Mouse (Mus musculus): ENCODE results near the gene Golph3l. TPM values are rescaled to one million over a fixed set of nuclear protein-coding genes. Genes with fewer than 3 reads are reported as not detected.
A peak's percentile ranks its signal among the peaks of the same experiment; 100 is the strongest.
"Not testable (repeated sequence)": the region's sequence is repeated elsewhere in the genome, so short reads cannot be mapped to it uniquely, and the experiment has no call there.

Gene Golph3l
- 11.8 and 20.7 TPM in 2 replicates for polyA plus RNA-seq (2011; ENCODE audit: insufficient read depth, insufficient read length, low replicate concordance, missing spikeins)

DNA sequence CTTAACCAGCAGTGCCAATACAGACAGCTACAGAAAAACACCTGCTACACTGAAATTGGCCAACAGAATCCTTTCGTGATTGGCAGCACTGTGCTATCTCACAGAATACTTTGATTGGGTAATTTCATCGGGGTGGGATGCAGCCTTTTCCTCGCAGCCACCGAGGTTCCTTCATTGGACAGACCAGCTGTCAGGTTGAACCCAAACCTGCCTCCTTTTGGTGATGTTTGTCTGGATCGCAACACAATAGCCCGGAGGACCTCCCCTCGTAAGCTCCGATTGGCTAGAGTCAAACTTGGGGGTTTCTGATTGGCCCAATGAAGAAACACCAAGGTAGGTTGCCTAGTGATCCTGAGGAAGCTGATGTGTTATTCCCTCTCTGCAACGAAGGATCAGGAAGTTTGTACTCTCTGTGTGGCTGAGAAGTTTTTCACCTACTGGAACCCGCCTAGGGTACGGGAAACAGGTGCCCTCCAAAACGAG lies at the start of gene Golph3l:
TSS of gene Golph3l (plus strand) at position 331 of the 483 bp plus-strand sequence.
- under 1% methylated on average over 12 of the region's 12 CpGs for WGBS
- H3K27ac ChIP-seq (ENCODE audit: control insufficient read depth, insufficient read depth, low read depth, low read length, poor library complexity) = peak within 1 kb of the TSS; percentile 54
- TF ChIP-seq CTCF (IDR thresholded peaks at IDR 0.05; ENCODE audit: control insufficient read depth, insufficient read depth, low read length) (no peak), POLR2A (IDR thresholded peaks at IDR 0.05; ENCODE audit: borderline replicate concordance, control insufficient read depth, low read depth, low read length) (no peak)
- no peaks in the 10 kb centered on the region; the same call in 1 of the 2 replicates for H3K4me1 ChIP-seq (ENCODE audit: control insufficient read depth, insufficient read depth, low read length)
- peak within 1 kb of the TSS; percentile 99 for H3K4me3 ChIP-seq (replicated peaks; ENCODE audit: control insufficient read depth, low read depth, low read length)

DNA sequence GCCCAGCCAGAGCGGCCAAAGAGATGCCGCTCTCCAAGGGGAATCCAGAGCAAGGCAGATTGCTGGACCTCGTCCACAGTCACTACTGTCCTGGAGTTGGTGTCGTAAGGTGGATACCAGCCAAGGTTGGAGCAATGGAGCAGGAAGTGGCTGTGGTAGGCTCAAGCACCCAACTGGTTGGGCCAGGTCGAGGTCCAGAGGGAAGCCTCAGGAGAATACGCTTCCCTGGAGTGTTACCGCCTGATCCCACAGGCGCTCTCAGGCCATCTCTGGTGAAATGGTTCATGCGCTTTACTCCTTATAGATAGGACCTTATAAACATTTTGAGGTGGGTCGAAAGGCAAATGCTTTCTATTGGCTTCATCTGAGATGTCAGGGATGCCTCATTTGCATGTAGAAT lies 49.8 kb upstream of the Golph3l start:
- no peak overlapping the region for H3K27ac ChIP-seq (ENCODE audit: control insufficient read depth, insufficient read depth, low read depth, low read length, poor library complexity)
- whole genome bisulfite sequencing = 81% methylated on average over 10 of the region's 10 CpGs
- no peaks in the 10 kb centered on the region; the same call in 1 of the 2 replicates for H3K4me1 ChIP-seq (ENCODE audit: control insufficient read depth, insufficient read depth, low read length)
- TF ChIP-seq CTCF (IDR thresholded peaks at IDR 0.05; ENCODE audit: control insufficient read depth, insufficient read depth, low read length) = no peak
- TF ChIP-seq POLR2A (IDR thresholded peaks at IDR 0.05; ENCODE audit: borderline replicate concordance, control insufficient read depth, low read depth, low read length) = no peak
- H3K4me3 ChIP-seq (replicated peaks; ENCODE audit: control insufficient read depth, low read depth, low read length) = no peak overlapping the region

DNA sequence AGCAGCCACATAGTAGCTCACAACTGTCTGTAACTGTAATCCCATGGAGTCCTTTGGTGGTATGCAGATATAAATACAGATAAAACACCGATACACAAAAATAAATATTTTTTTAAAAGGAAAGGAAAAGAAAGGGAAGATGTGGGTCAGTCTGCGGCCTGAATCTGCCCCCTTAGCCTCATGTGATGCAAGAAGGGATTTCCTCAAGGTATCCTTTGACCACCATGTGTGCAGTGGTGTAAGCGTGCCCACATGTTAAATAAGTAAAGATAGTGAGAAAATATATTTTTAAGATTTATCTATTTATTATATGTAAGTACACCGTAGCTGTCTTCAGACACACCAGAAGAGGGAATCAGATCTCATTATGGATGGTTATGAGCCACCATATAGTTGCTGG lies 48.9 kb upstream of the Golph3l start:
- Histone ChIP-seq H3K4me1 (ENCODE audit: control insufficient read depth, insufficient read depth, low read length) (no peaks in the 10 kb centered on the region; the same call in 1 of the 2 replicates), H3K4me3 (replicated peaks; ENCODE audit: control insufficient read depth, low read depth, low read length) (no peak overlapping the region), H3K27ac (ENCODE audit: control insufficient read depth, insufficient read depth, low read depth, low read length, poor library complexity) (no peak overlapping the region)
- WGBS = 60% methylated on average over 4 of the region's 4 CpGs
- TF ChIP-seq CTCF (IDR thresholded peaks at IDR 0.05; ENCODE audit: control insufficient read depth, insufficient read depth, low read length) (no peak), POLR2A (IDR thresholded peaks at IDR 0.05; ENCODE audit: borderline replicate concordance, control insufficient read depth, low read depth, low read length) (no peak)

DNA sequence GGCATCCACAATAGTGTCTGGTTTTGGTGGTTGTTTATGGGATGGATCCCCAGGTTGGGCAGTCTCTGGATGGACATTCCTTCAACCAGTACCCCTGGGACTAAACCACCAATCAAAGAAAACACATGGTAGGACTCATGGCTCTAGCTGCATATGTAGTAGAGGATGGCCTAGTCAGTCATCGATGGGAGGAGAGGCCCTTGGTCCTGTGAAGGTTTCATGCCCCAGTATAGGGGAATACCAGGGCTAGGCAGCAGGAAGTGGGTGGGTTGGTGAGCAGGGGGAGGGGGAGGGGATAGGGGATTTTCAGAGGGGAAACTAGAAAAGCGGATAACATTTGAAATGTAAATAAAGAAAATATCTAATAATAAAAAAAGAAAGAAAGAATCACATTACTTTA lies 47.5 kb upstream of the Golph3l start:
- not testable (repeated sequence) for H3K4me3 ChIP-seq (replicated peaks; ENCODE audit: control insufficient read depth, low read depth, low read length); H3K4me1 ChIP-seq (ENCODE audit: control insufficient read depth, insufficient read depth, low read length); H3K27ac ChIP-seq (ENCODE audit: control insufficient read depth, insufficient read depth, low read depth, low read length, poor library complexity)
- 32% methylated on average over 2 of the region's 2 CpGs for WGBS

DNA sequence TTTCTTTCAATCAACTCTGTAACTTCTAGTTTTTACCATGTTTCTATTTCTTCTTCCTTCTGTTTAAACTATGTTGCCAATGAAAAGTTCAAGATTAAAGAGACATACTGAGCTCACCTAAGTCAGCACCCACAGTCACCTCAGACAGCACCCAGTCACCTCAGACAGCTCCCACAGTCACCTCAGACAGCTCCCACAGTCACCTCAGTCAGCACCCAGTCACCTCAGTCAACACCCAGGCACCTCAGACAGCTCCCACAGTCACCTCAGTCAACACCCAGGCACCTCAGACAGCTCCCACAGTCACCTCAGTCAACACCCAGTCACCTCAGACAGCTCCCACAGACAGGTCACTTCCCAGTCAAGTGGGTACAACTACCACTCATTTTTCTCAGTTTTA lies 46.6 kb upstream of the Golph3l start:
- H3K4me3 ChIP-seq (replicated peaks; ENCODE audit: control insufficient read depth, low read depth, low read length) = no peak overlapping the region
- no peaks in the 10 kb centered on the region; the same call in 1 of the 2 replicates for H3K4me1 ChIP-seq (ENCODE audit: control insufficient read depth, insufficient read depth, low read length)
- TF ChIP-seq CTCF (IDR thresholded peaks at IDR 0.05; ENCODE audit: control insufficient read depth, insufficient read depth, low read length) (no peak), POLR2A (IDR thresholded peaks at IDR 0.05; ENCODE audit: borderline replicate concordance, control insufficient read depth, low read depth, low read length) (no peak)
- no peak overlapping the region; the same call in 1 of the 2 replicates for H3K27ac ChIP-seq (ENCODE audit: control insufficient read depth, insufficient read depth, low read depth, low read length, poor library complexity)

DNA sequence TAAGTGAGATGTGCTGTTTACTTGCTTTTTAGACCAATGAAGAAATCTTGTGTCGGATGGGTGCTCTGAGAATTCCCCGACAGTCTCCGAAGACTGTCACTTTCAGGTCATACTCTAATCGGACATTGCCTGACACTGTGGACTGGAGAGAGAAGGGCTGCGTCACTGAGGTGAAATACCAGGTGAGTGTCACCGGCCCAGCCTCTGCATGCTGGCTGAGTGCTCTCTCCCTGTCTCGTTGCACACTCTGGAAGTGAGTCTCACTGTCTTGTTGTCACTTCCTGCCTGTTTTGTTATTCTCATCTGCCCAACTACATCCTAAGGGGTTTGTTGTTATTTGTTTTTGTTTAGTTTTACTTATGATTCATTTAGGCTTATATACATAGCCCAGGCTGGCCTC lies 45.8 kb upstream of the Golph3l start:
- Histone ChIP-seq H3K4me3 (replicated peaks; ENCODE audit: control insufficient read depth, low read depth, low read length) (no peak overlapping the region), H3K27ac (ENCODE audit: control insufficient read depth, insufficient read depth, low read depth, low read length, poor library complexity) (no peak overlapping the region), H3K4me1 (ENCODE audit: control insufficient read depth, insufficient read depth, low read length) (no peaks in the 10 kb centered on the region; the same call in 1 of the 2 replicates)
- TF ChIP-seq CTCF (IDR thresholded peaks at IDR 0.05; ENCODE audit: control insufficient read depth, insufficient read depth, low read length) (no peak), POLR2A (IDR thresholded peaks at IDR 0.05; ENCODE audit: borderline replicate concordance, control insufficient read depth, low read depth, low read length) (no peak)
- 85% methylated on average over 7 of the region's 7 CpGs for WGBS

DNA sequence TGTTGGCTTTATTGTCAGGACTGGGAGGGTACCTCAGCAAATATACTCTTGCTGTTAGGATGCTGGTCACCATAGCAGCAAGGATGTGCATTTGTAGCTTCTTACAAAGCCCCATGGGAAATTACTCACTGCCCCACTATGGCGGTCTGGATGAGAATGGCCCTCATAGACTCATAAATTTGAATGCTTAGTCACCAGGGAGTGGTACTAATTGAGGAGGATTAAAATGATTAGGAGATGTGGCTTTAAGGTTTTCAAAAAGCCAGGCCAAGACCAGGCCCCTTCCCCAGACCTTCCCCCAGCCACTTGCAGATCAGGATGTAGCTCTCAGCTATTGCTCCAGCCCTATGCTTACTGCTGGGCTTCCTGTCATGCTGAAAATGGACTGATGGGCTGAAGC lies 38.6 kb upstream of the Golph3l start:
- Histone ChIP-seq H3K4me1 (ENCODE audit: control insufficient read depth, insufficient read depth, low read length) (no peaks in the 10 kb centered on the region; the same call in 1 of the 2 replicates), H3K4me3 (replicated peaks; ENCODE audit: control insufficient read depth, low read depth, low read length) (no peak overlapping the region), H3K27ac (ENCODE audit: control insufficient read depth, insufficient read depth, low read depth, low read length, poor library complexity) (no peak overlapping the region)
- WGBS = 88% methylated on average over 1 of the region's 1 CpGs
- TF ChIP-seq POLR2A (IDR thresholded peaks at IDR 0.05; ENCODE audit: borderline replicate concordance, control insufficient read depth, low read depth, low read length) (no peak), CTCF (IDR thresholded peaks at IDR 0.05; ENCODE audit: control insufficient read depth, insufficient read depth, low read length) (no peak)

DNA sequence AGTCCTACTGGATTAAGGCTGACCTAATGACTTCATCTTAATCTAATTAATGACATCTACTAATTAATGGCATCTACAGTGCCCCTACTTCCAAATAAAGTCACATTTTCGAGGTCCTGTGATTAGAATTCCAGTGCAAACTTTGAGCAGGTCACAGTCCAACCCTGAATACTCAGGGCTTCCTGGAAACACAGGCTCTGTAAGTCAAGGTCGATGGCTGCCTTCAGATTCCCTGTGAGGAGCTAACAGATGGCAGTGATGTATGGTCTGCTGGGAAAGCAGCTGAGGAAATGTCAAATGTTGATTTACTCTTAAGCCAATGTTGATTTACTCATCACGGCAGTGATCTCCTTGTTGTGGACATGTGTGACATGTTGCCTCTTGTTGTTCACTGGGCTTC lies 34.7 kb upstream of the Golph3l start:
- Histone ChIP-seq H3K4me3 (replicated peaks; ENCODE audit: control insufficient read depth, low read depth, low read length) (no peak overlapping the region), H3K4me1 (ENCODE audit: control insufficient read depth, insufficient read depth, low read length) (no peaks in the 10 kb centered on the region; the same call in 1 of the 2 replicates), H3K27ac (ENCODE audit: control insufficient read depth, insufficient read depth, low read depth, low read length, poor library complexity) (no peak overlapping the region)
- 62% methylated on average over 3 of the region's 3 CpGs for WGBS
- TF ChIP-seq POLR2A (IDR thresholded peaks at IDR 0.05; ENCODE audit: borderline replicate concordance, control insufficient read depth, low read depth, low read length) = no peak
- no peak for TF ChIP-seq CTCF (IDR thresholded peaks at IDR 0.05; ENCODE audit: control insufficient read depth, insufficient read depth, low read length)

DNA sequence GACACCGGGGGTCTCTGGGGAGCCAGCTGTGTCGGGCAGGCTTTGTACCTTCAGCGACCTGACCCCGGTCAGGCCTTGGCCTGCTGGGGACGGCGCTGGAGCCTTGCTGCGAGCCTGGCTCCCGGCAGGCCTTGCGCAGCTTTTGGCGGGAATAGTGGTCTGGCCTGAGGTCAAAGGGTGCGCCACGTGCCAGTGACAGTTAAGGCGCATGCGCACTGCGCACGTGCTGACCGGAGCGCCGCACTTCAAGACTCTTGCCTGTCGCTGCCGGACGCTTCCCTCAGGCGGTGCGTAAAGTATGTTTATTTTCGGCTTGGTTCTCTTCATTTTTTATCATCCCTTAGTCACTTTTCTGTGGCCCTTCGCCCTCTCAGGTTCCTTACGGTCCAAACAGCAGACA lies 29.3 kb upstream of the Golph3l start, which contains the start of gene Hormad1:
TSS of gene Hormad1 (plus strand) at position 241 of the 400 bp plus-strand sequence.
- Histone ChIP-seq H3K27ac (ENCODE audit: control insufficient read depth, insufficient read depth, low read depth, low read length, poor library complexity) (no peak within 1 kb of the TSS; the same call in 1 of the 2 replicates), H3K4me1 (ENCODE audit: control insufficient read depth, insufficient read depth, low read length) (no peaks in the 10 kb centered on the region), H3K4me3 (replicated peaks; ENCODE audit: control insufficient read depth, low read depth, low read length) (no peak within 1 kb of the TSS)
- 90% methylated on average over 27 of the region's 27 CpGs for WGBS
- TF ChIP-seq POLR2A (IDR thresholded peaks at IDR 0.05; ENCODE audit: borderline replicate concordance, control insufficient read depth, low read depth, low read length) (no peak), CTCF (IDR thresholded peaks at IDR 0.05; ENCODE audit: control insufficient read depth, insufficient read depth, low read length) (no peak)
